Comparison of ENCODE assay signal across 8 mouse cellular contexts in the genomic region with DNA sequence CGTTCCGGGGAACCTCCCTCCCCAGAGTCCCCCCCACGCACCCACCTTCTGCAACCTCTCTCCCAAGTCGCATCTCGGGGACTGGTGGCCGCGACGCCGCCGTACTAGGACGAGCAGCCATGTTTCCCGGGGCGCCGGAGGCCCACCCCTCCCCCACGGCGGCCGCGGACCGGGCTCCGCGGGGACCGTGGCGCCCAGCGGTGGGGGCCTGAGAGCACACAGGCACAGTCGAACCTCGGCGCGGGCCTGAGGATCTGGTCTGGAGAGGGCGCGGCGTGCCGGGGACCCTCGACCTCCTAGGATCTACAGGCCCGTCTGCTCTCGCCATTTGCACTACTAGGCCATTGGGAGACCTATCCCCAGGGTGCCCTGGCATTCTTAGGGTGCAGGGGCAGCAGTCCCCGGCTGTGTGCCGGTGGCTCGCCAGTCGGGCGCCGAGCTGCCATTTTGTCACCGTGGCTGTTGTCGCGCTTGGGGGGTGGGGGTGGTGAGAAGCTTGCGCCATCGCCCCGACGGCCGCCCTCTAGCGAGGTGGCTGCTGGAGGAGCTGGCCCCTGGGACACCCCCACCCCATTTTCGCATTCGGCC. TPM values are rescaled to one million over a fixed set of nuclear protein-coding genes. Genes with fewer than 3 reads are reported as not detected.
DNase-seq lines count a peak whose midpoint lies in the region; ATAC-seq and TF ChIP-seq lines count a peak whose summit lies in the region.

No protein-coding gene starts in this region.

- H3K4me3 ChIP-seq in ES-E14 (ENCODE audit: insufficient read depth in 1 of 2, low read depth in 1 of 2, low read length in 2 of 2, poor library complexity in 1 of 2, severe bottlenecking in 1 of 2), result peak overlapping the region; percentile 92 to 99
- H3K4me3 ChIP-seq in hindbrain, embryonic 12.5 days, result peak overlapping the region; percentile 87

- peak overlapping the region; percentile 76 for H3K9ac ChIP-seq in ES-E14 (ENCODE audit: insufficient read depth, low read depth, low read length, poor library complexity, severe bottlenecking)
- H3K9ac ChIP-seq in hindbrain, embryonic 12.5 days, result peak overlapping the region; percentile 98

- H3K27ac ChIP-seq in ES-E14 (ENCODE audit: insufficient read depth, low read depth, low read length, poor library complexity, severe bottlenecking), result peak overlapping the region; percentile 55
- peak overlapping the region; percentile 99 for H3K27ac ChIP-seq in hindbrain, embryonic 12.5 days

- no peaks in the 10 kb centered on the region for H3K9me3 ChIP-seq in ES-E14 (ENCODE audit: control insufficient read depth, insufficient read depth, low read depth, low read length)
- H3K9me3 ChIP-seq in hindbrain, embryonic 12.5 days (replicated peaks), result no peaks in the 10 kb centered on the region

- peaks cover 4% of the 10 kb centered on the region; the same call in 1 of the 2 replicates for H3K36me3 ChIP-seq in ES-E14 (ENCODE audit: control insufficient read depth, insufficient read depth, low read length, poor library complexity, severe bottlenecking)
- H3K36me3 ChIP-seq in hindbrain, embryonic 12.5 days, result no peaks in the 10 kb centered on the region

- H3K27me3 ChIP-seq in hindbrain, embryonic 12.5 days, result no peaks in the 10 kb centered on the region

- H3K4me2 ChIP-seq in hindbrain, embryonic 12.5 days (replicated peaks), result peak overlapping the region; percentile 81

- ATAC-seq in hindbrain, embryonic 12.5 days (ENCODE audit: low FRiP score), result peak; percentile 17; the same call in 1 of the 2 replicates

- H3K4me1 ChIP-seq in ES-E14 (ENCODE audit: control insufficient read depth in 2 of 2, insufficient read depth in 2 of 2, low read length in 2 of 2, poor library complexity in 1 of 2), result peaks cover 13 to 14% of the 10 kb centered on the region in 2 experiments
- H3K4me1 ChIP-seq in hindbrain, embryonic 12.5 days, result peaks cover 38% of the 10 kb centered on the region

- no peak for DNase-seq in ES-E14 (ENCODE audit: low read depth, low spot score)
- DNase-seq in brain, adult 2 months (ENCODE audit: low read depth, low spot score), result peak; percentile 69
- peak; percentile 46 to 53 for DNase-seq in frontal cortex, postnatal 25 days (ENCODE audit: low spot score in 2 of 2)
- DNase-seq in layer of hippocampus, postnatal 25 days (ENCODE audit: extremely low spot score in 1 of 2, low spot score in 1 of 2), result peak; percentile 62 to 67
- peak; percentile 77 for DNase-seq in lung, postnatal 14 days
- peak; percentile 66 for DNase-seq in right cerebral cortex, adult 18-20 months
- peak; percentile 69 for DNase-seq in urinary bladder, adult 2 months (ENCODE audit: low spot score)

- WGBS in hindbrain, embryonic 12.5 days, result under 1% methylated on average over 52 of the region's 52 CpGs

- in situ Hi-C loops in ES-E14 (cut with MboI; ENCODE audit: low sequenced_read_pairs in 2 of 2, unreplicated experiment in 2 of 2), result no loop called here

TF ChIP-seq in ES-E14, 5 proteins besides CTCF, POLR2A, EP300 and RAD21:
- no peak for TF ChIP-seq CHD2 (IDR thresholded peaks at IDR 0.05; ENCODE audit: low read depth, low read length)
- no peak for TF ChIP-seq ZC3H11A (IDR thresholded peaks at IDR 0.05; ENCODE audit: borderline replicate concordance, low read depth, low read length)
- no peak for TF ChIP-seq ZNF384 (IDR thresholded peaks at IDR 0.05; ENCODE audit: low read depth, low read length)
- TF ChIP-seq MAFK (IDR thresholded peaks at IDR 0.05; ENCODE audit: insufficient read depth, low read depth, low read length), result no peak
- no peak for TF ChIP-seq HCFC1 (IDR thresholded peaks at IDR 0.05; ENCODE audit: borderline replicate concordance, insufficient read depth, low read length)

RNA-seq across cellular contexts. Expression of a gene that starts 2.9 kb away (rescaled TPM):
- total RNA-seq in ES-E14 (2012; rRNA removed), result 93.5 and 96.0 TPM in 2 replicates
- polyA plus RNA-seq in hindbrain, embryonic 12.5 days (2016; fragmentation: Nextera tagmentation; extraction: Ambion mirVana), result 166 and 171 TPM in 2 replicates
- 100 to 1,000 TPM; 285 to 296 TPM for total RNA-seq in layer of hippocampus, postnatal 25 days (2021)
- polyA plus RNA-seq in urinary bladder, adult 2 months (2012; rRNA removed), result 171 and 244 TPM in 2 replicates
